ENCODE assay signal across 11 mouse cellular contexts in the genomic region with DNA sequence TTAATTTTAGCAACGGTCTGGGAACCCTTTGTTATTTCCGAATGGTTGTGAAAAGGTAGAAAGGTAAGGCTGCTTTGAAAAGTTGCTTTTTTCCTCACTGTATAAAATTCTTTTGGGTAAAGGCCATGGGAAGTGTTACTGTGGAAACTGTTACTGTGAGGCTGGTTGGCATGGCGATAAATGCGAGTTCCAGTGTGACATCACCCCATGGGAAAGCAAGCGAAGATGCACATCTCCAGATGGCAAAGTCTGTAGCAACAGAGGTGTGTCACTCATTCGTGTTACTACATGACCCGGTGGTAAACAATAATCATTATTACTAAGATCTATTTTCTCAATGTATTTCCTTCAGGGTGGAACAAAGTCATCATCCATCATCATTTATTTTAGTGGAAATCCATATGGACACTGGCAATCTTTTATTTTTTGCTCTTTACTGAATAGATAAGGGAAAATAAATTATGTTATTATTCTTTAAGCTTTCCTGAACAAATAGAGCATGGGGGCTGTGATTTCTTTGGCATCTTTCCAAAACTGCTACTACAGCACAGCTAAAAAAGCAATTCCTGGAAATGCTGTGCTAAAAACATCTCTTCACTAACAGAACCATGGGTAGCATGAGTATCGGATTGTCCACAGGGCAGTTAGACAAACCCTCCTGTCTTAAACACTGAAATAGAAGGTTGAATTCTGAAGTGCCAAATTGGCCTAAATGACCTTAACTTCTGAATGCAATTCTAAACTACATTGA.
DNase-seq lines count a peak whose midpoint lies in the region; ATAC-seq and TF ChIP-seq lines count a peak whose summit lies in the region.
"Had no signal": no experiment of that assay in that cellular context is flagged by ENCODE, and none has a peak within 500 bp of the region (broad histone marks: within the 10 kb centered on the region; RNA-seq: fewer than 3 reads in every experiment).

No protein-coding gene starts in this region.

- 53% methylated on average over 8 of the region's 8 CpGs for WGBS in midbrain, embryonic 15.5 days

- TF ChIP-seq CTCF in layer of hippocampus, adult 2 months (conservative IDR thresholded peaks at IDR 0.05): no peak

- H3K4me1 ChIP-seq in midbrain, embryonic 15.5 days: no peaks in the 10 kb centered on the region
- H3K4me1 ChIP-seq: limb, embryonic 12.5 days had no signal

- no peak overlapping the region for H3K4me3 ChIP-seq in layer of hippocampus, adult 2 months
- no peak overlapping the region for H3K4me3 ChIP-seq in midbrain, embryonic 15.5 days
- H3K4me3 ChIP-seq: limb, embryonic 12.5 days had no signal

- peak overlapping the region; percentile 53 for H3K27ac ChIP-seq in layer of hippocampus, adult 2 months
- H3K27ac ChIP-seq in midbrain, embryonic 15.5 days: no peak overlapping the region
- H3K27ac ChIP-seq: limb, embryonic 12.5 days had no signal

- no peak overlapping the region for H3K4me2 ChIP-seq in midbrain, embryonic 15.5 days
- H3K4me2 ChIP-seq: limb, embryonic 12.5 days had no signal

- peak; percentile 84 for ATAC-seq in midbrain, embryonic 15.5 days (replicated peaks)

- no peaks in the 10 kb centered on the region for H3K36me3 ChIP-seq in midbrain, embryonic 15.5 days (replicated peaks)
- H3K36me3 ChIP-seq: limb, embryonic 12.5 days had no signal

- peak; percentile 19 to 20 for DNase-seq in cerebellum, postnatal 10 days
- DNase-seq in cerebellum, adult 8-10 months: no peak
- peak; percentile 29 for DNase-seq in embryo, embryonic 10.5 days (ENCODE audit: low spot score)
- peak; percentile 40 to 70 for DNase-seq in layer of hippocampus, adult 2 months (ENCODE audit: low spot score in 2 of 2)
- DNase-seq in spleen, adult 12 weeks (ENCODE audit: low spot score): no peak
- no peak for DNase-seq in kidney, postnatal 10 days
- no peak for DNase-seq in adrenal gland, postnatal 4 days (ENCODE audit: low spot score in 2 of 2)
- DNase-seq: heart, adult 11 months; lung, postnatal 4 days had no signal

- no peaks in the 10 kb centered on the region for H3K9me3 ChIP-seq in midbrain, embryonic 15.5 days
- H3K9me3 ChIP-seq: limb, embryonic 12.5 days had no signal

- H3K9ac ChIP-seq in midbrain, embryonic 15.5 days: no peak overlapping the region
- H3K9ac ChIP-seq: limb, embryonic 12.5 days had no signal

- no peaks in the 10 kb centered on the region for H3K27me3 ChIP-seq in midbrain, embryonic 15.5 days (replicated peaks)
- H3K27me3 ChIP-seq: limb, embryonic 12.5 days had no signal

Comparison
In these comparisons a context has a peak if more than half of its experiments do, and no peak if none do; other contexts are left out.
1. DNase-seq: peak in cerebellum, postnatal 10 days (2 of 2), embryo, embryonic 10.5 days (single experiment) and layer of hippocampus, adult 2 months (2 of 2); none in cerebellum, adult 8-10 months (single experiment), spleen, adult 12 weeks (single experiment), kidney, postnatal 10 days (single experiment) and adrenal gland, postnatal 4 days (0 of 2).